Mouse (Mus musculus) kidney, embryonic 16.5 days (tissue): Measurements from ENCODE around the gene Tnrc6c. TPM values are rescaled to one million over a fixed set of nuclear protein-coding genes. Genes with fewer than 3 reads are reported as not detected.

Experiments
- ATAC-seq: fragments of 200-750 bp; cut with Nextera tagmentation; 2 replicates; pipeline ENCODE4 v1.8.0; 2017; ENCODE audit warnings: moderate TSS enrichment; ENCODE audit not compliant: low FRiP score, low TSS enrichment
- H3K27ac ChIP-seq: fragments of 300-500 bp; sonication (generic); 2 replicates; pipeline ENCODE4 v1.5.1; 2014; ENCODE audit warnings: low read length
- H3K27me3 ChIP-seq: fragments of 300-500 bp; sonication (generic); 2 replicates; pipeline ENCODE4 v1.6.1; 2014; ENCODE audit warnings: low read length, control low read depth, mixed read lengths; ENCODE audit not compliant: insufficient read depth
- H3K36me3 ChIP-seq: fragments of 300-500 bp; sonication (generic); 2 replicates; pipeline ENCODE4 v1.6.1; 2014; ENCODE audit warnings: low read length, control low read depth, mixed read lengths; ENCODE audit not compliant: insufficient read depth
- H3K4me1 ChIP-seq: fragments of 300-500 bp; sonication (generic); 2 replicates; pipeline ENCODE4 v1.6.1; 2014; ENCODE audit warnings: low read length, control low read depth, mixed read lengths; ENCODE audit not compliant: insufficient read depth
- H3K4me2 ChIP-seq: fragments of 300-500 bp; sonication (generic); replicated peaks from 2 replicates; pipeline ENCODE4 v1.6.1; 2014; ENCODE audit warnings: low read depth, low read length
- H3K4me3 ChIP-seq: fragments of 300-500 bp; sonication (generic); 2 replicates; pipeline ENCODE4 v1.5.1; 2014; ENCODE audit warnings: mild to moderate bottlenecking, low read length
- H3K9ac ChIP-seq: fragments of 300-500 bp; sonication (generic); replicated peaks from 2 replicates; pipeline ENCODE4 v1.6.1; 2014; ENCODE audit warnings: low read length
- H3K9me3 ChIP-seq: fragments of 300-500 bp; sonication (generic); 2 replicates; pipeline ENCODE4 v1.6.1; 2016; ENCODE audit warnings: low read length, control low read depth
- WGBS: fragments of 180-500 bp; shearing (Covaris S2); extraction: QIAGEN DNeasy Blood & Tissue Kit; methylation state at CpG from one replicate; pipeline ENCODE4 v1.1.7; 2014; 5-methylcytosine and 5-hydroxymethylcytosine counted together
- polyA plus RNA-seq: library from polyadenylated mRNA; unstranded; fragments of >200 nt; fragmentation: Nextera tagmentation; extraction: Ambion mirVana; gene quantifications from 2 replicates; pipeline ENCODE4 v1.2.1, GENCODE M21; 2015

The Tnrc6c gene
- polyA plus RNA-seq = 9.1 and 10.7 TPM in 2 replicates

DNA sequence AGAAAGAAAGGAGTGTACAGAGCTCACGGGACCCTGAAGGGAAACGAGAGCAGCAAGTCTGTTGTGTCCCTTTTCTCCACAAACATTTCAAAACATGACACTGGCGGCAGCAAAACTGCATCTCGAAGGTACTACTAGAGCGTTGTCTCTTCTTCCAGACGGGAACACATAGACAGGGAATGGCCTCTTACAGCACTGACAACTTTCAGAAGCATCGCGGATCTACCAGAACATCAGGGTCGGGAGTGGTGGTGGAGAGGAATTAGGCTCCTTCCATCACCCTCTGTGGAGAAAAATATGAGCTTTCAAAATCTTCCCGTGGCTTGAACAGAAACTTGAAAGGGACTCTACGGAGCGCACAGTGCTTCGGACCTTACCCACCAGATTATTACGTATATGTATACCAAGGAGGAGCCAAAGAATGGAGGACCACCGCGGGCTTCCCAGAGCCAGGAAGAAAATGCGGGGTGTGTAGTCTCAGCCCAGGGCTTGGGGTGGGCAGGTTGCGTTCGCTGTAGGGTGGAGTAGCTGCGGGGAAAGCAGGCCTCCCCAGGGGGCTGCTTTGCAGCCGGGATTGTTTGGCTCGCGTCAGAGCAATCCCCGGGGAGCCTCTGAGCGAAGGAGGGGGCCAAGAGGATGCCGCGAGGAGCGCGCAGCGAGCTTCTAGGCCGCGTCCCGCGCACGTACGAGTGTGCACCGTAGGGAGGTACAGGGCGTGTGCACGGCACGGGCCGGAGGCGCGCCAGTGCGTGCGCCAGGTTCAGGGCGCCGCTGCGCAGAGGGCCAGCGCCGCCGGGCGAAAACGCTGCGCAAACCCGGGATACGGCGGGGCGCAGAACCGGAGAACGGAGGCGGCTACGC is at the start of gene Tnrc6c:
Gene Tnrc6c (plus strand): TSS at position 799 of the 861 bp plus-strand sequence.
- Histone ChIP-seq H3K4me1 (peaks cover 14% of the 10 kb centered on the region), H3K4me3 (peak within 1 kb of the TSS; percentile 85), H3K9ac (peak within 1 kb of the TSS; percentile 97), H3K27ac (peak within 1 kb of the TSS; percentile 91), H3K36me3 (no peaks in the 10 kb centered on the region), H3K4me2 (peak within 1 kb of the TSS; percentile 96), H3K9me3 (no peaks in the 10 kb centered on the region), H3K27me3 (peaks cover 18% of the 10 kb centered on the region)
- peak; percentile 91 for ATAC-seq
- under 1% methylated on average over 62 of the region's 62 CpGs for WGBS

DNA sequence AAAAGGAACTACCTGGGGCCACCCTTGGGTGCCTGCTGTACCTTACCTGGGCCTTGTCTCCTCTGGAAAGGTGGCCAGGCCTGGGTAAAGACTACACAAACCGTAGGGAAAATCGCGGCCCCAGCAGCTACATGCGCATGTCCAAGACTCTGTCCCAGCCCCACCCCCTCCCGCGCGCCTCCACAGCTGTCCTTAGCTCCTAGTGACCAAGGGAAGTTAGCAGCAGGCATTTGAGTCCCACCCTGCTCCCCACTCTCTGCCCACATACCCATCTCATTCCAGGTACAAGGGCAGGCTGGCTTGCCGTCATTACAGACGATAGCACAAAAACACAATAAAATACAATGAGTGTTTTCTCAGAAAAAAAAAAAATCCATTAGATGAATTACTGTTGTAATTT is 48.0 kb upstream of the Tnrc6c start:
- Histone ChIP-seq H3K4me3 (no peak overlapping the region), H3K27me3 (peaks cover 10% of the 10 kb centered on the region; the same call in 1 of the 2 replicates), H3K9me3 (no peaks in the 10 kb centered on the region), H3K9ac (no peak overlapping the region), H3K4me2 (peak overlapping the region; percentile 38), H3K4me1 (peaks cover 22% of the 10 kb centered on the region), H3K36me3 (no peaks in the 10 kb centered on the region), H3K27ac (no peak overlapping the region)
- 30% methylated on average over 9 of the region's 9 CpGs for WGBS
- ATAC-seq = no peak

DNA sequence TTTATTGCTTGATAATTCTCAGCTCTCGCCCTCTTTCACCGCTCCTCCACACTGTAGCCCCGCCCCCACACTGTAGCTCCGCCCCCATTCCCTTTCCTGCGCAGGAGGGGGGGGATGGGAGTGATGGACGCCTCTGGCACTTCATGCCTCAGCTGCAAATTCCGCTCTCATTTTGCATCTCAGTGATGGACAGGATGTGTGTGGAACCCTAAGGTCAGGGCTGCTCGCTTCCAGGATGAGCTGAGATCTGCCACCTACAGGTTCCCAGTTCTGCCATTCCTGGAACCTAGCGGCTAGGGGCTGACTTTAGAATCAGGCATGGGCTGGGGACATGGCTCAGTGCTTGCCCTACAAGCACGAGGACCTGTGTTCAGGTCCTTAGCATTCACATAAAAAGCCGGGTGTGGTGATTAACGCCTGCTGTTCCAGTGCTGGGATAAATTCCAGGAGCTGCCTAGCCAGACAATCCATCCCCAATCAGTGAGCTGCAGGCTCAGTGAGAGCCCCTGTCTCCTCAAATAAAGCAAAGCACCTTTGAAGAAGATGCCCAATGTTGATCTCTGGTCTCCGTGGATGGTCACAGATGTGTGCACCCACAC is 47.4 kb upstream of the Tnrc6c start:
- H3K27me3 ChIP-seq = 0 out of 2 replicates have a peak, but pooled peaks cover 12% of the 10 kb centered on the region
- ATAC-seq = no peak
- no peak overlapping the region for H3K9ac ChIP-seq

DNA sequence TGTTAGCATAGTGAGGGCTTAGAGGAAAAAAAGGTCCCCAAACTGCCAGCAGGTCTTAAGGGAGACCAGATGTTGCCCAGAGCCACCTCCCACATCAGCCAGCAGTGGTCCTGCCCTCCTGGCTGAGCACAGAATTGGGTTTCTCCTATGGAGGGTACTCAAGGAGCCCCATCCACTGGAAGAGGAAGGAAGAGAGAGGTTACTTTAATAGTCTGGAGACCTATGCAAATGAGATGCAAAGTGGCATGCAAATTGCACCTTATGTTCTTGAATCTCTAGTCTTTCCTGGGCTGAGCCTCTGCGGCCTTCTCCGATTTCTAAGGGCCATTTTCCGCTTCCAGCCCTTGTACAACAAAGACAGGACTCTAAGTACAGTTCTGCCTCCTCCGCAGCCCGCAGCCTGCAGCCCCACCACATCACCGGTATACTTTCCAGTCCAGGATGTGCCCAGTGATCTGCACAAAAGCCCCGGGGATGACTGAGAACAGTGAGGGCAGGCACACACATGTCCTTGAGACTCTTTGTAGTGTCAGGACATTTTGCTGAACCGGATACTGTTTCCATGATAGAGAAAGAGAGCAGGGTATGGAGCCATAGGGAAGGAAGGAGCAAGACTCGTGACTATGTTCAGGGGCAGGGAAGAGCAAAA is 45.8 kb upstream of the Tnrc6c start:
- 45% methylated on average over 9 of the region's 9 CpGs for WGBS

More for the DNA sequence above, 47.4 kb upstream of the Tnrc6c start:
- H3K36me3 ChIP-seq = no peaks in the 10 kb centered on the region
- no peak overlapping the region for H3K4me3 ChIP-seq
- WGBS = 10% methylated on average over 12 of the region's 13 CpGs
- peaks cover 24% of the 10 kb centered on the region for H3K4me1 ChIP-seq
- no peaks in the 10 kb centered on the region for H3K9me3 ChIP-seq
- H3K4me2 ChIP-seq = 0 out of 2 replicates have a peak overlapping the region, but pooled peaks have one; percentile 38
- H3K27ac ChIP-seq = no peak overlapping the region

DNA sequence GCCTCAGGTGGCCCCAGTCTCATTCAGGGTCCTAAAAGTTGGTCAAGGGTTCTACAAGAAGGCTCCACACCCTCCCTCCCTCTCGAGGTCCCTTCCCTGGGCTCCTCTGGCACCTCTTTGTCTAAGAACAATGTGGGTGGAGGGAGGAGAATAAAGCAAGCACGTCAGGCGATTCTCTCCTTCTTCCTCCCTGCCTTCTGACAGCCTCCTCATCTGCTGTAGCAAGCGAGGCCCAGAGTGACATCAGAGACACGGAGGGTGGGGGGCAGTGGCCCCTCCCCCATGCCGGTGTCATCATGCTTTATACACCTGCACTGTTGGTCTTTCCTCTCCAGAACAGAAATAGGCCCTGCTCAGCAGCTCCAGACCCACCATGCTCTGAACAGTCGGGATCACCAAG is 45.1 kb upstream of the Tnrc6c start:
- H3K27ac ChIP-seq = no peak overlapping the region
- H3K9me3 ChIP-seq = no peaks in the 10 kb centered on the region
- H3K4me2 ChIP-seq = no peak overlapping the region
- H3K9ac ChIP-seq = no peak overlapping the region
- H3K36me3 ChIP-seq = no peaks in the 10 kb centered on the region
- H3K4me1 ChIP-seq = peaks cover 24% of the 10 kb centered on the region
- peaks cover 23% of the 10 kb centered on the region for H3K27me3 ChIP-seq
- 34% methylated on average over 7 of the region's 7 CpGs for WGBS
- no peak overlapping the region for H3K4me3 ChIP-seq
- no peak for ATAC-seq

More for the DNA sequence above, 45.8 kb upstream of the Tnrc6c start:
- Histone ChIP-seq H3K4me2 (no peak overlapping the region), H3K9me3 (no peaks in the 10 kb centered on the region), H3K4me3 (no peak overlapping the region), H3K9ac (no peak overlapping the region), H3K4me1 (peaks cover 24% of the 10 kb centered on the region), H3K36me3 (no peaks in the 10 kb centered on the region), H3K27ac (no peak overlapping the region), H3K27me3 (peaks cover 23% of the 10 kb centered on the region)
- ATAC-seq = no peak

DNA sequence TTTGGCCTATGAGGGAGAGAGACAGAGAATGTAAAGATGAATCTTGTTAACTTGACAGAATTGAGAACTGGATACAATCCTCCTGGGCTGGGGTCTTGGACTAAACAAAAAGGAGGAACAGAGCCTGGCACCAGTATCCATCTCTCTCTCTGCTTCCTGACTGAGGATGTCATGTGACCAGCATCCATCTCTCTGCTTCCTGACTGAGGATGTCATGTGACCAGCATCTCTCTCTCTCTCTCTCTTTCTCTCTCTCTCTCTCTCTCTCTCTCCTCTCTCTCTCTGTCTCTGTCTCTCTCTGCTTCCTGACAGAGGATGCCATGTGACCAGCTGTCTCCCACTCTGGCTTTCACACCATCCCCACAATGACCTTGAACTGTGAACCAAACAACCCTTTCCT is 43.5 kb upstream of the Tnrc6c start:
- Histone ChIP-seq H3K4me1 (peaks cover 16% of the 10 kb centered on the region), H3K9ac (no peak overlapping the region), H3K27ac (no peak overlapping the region), H3K36me3 (no peaks in the 10 kb centered on the region), H3K4me3 (no peak overlapping the region), H3K4me2 (peak overlapping the region; percentile 53), H3K9me3 (no peaks in the 10 kb centered on the region), H3K27me3 (peaks cover 34% of the 10 kb centered on the region)
- ATAC-seq = no peak

DNA sequence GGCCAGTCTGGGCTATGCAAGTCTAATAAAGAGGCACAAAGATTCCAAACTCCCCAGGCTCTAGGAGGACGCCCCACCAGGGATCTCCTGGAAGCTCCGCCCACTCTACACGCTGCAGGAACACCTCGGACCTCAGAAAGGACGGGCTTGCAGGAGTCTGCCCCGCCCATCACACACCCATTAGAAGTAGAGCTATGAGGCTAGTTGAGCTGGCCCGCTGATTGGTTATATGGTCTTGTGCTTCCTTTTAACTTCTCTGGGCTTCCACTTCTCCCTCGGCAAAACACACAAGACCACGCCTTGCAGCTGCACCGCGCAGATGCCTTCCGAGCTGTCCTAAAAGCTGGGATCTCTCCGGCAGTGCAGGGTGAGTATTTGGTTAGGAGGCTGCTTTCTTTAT is 43.0 kb upstream of the Tnrc6c start:
- Histone ChIP-seq H3K4me3 (peak overlapping the region; percentile 18), H3K9me3 (no peaks in the 10 kb centered on the region), H3K4me2 (peak overlapping the region; percentile 53), H3K27ac (no peak overlapping the region), H3K36me3 (no peaks in the 10 kb centered on the region), H3K4me1 (peaks cover 12% of the 10 kb centered on the region), H3K27me3 (peaks cover 39% of the 10 kb centered on the region), H3K9ac (peak overlapping the region; percentile 7; the same call in 1 of the 2 replicates)
- WGBS = 3% methylated on average over 13 of the region's 13 CpGs
- peak; percentile 82; the same call in 1 of the 2 replicates for ATAC-seq

DNA sequence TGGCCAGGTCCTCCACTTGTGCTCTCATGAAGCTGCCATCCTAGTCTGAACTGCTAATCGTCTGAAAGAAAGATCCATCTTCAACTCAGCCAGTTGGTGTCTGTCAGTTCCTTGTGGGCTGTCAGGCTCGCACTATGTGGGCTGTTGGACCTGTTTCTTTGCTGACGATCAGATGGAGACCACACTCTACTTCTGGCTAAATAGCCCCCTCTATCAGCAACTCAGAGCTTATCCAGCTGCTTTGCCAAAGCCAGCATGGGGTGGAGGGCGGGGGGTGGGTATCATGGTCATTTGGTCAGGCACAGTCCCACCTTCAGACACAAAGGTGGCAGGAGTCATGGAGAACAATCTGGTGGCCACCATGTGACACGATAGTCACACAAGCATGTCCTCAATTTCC is 42.2 kb upstream of the Tnrc6c start:
- Histone ChIP-seq H3K36me3 (no peaks in the 10 kb centered on the region), H3K27ac (no peak overlapping the region), H3K4me1 (peaks cover 7% of the 10 kb centered on the region; the same call in 1 of the 2 replicates), H3K9me3 (no peaks in the 10 kb centered on the region), H3K4me3 (no peak overlapping the region), H3K4me2 (no peak overlapping the region), H3K27me3 (peaks cover 47% of the 10 kb centered on the region), H3K9ac (no peak overlapping the region)
- 36% methylated on average over 5 of the region's 5 CpGs for WGBS
- no peak for ATAC-seq

DNA sequence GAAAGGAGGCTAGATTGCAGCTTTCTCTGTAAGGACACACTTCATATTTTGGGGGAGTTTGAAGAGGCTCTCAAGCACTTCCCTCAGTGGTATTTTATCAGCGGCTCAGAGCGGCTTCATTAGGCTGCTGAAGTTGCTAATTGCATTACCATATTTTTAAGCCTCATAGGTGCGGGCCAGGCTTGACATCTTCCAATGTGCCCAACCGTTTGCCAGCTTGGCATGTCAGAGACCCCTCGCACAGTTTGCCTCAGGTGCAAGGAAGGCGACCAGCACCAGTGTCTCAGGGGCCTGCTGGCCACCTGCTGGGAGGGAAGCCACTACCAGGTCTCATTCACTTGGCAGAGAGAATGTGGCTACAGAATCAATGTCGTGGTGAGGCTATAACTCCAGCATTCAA is 41.2 kb upstream of the Tnrc6c start:
- no peak overlapping the region for H3K4me3 ChIP-seq
- no peaks in the 10 kb centered on the region for H3K9me3 ChIP-seq
- H3K4me2 ChIP-seq = no peak overlapping the region
- H3K9ac ChIP-seq = no peak overlapping the region
- no peak overlapping the region for H3K27ac ChIP-seq
- no peaks in the 10 kb centered on the region for H3K36me3 ChIP-seq
- 65% methylated on average over 7 of the region's 7 CpGs for WGBS
- peaks cover 16% of the 10 kb centered on the region for H3K4me1 ChIP-seq
- peaks cover 57% of the 10 kb centered on the region for H3K27me3 ChIP-seq
- no peak for ATAC-seq
